Mouse (Mus musculus): ENCODE measurements around the gene Grik4.

Grik4 gene

DNA sequence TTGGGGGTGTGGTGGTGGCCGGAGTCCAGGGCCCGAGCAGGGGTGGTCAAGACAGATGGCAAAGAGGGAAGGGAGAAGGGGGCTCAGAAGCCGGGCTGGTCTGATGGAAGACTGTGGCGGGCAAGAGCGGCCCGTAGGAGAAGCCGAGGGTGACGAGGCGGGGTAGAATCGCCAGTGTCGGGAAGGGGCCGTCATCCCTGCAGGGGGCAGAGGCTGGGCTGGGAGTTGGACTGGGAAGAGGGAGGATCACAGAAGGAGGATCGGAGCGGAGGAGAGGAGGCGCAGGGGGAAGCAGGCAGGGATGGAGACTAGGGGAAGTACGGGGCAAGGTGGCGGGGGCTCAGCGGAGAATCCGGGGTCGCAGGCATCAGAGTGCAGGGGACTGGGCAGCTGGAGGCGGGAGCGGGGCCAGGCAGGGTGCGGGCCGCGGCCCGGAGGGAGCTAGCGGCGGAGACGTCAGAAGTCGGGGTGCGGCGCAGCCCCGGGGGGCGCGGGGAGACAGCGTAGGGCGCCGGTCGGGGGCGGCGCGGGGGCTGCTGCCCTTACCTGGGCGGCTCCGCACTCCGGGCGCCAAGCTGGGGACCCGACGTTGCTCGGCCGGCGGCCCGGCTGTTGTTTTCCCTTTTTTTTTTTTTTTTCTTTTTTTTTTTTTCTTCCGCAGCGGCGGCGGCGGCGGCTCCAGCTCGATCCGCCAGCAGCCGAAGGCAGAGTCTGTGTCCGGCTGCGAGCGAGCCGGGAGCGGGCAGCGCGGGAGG is at the start of gene Grik4:
Gene Grik4 (minus strand): TSS at position 713 of the 755 bp plus-strand sequence.
- DNase-seq (ENCODE audit: low spot score in 2 of 2) = no peak

DNA sequence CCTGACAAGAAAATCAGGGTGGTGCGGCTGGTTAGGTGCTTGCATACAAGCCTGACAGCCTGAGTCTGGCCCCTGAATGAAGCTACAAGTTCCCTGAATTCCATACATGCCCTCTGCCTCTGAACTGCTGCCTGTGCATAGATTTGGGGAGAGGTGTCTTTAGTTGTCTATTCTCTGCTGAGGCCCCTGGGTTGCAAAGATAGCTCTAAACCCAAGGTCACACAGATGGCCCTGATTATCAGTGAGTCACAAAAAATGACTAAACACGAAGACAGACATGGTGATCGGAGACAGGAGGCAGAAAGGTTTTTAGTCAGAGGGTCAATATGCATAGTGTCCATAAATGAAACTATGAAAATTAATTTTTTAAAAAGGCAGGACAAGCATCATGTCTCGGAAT is 49.4 kb upstream of the Grik4 start:
- DNase-seq (ENCODE audit: low spot score in 2 of 2) = no peak

DNA sequence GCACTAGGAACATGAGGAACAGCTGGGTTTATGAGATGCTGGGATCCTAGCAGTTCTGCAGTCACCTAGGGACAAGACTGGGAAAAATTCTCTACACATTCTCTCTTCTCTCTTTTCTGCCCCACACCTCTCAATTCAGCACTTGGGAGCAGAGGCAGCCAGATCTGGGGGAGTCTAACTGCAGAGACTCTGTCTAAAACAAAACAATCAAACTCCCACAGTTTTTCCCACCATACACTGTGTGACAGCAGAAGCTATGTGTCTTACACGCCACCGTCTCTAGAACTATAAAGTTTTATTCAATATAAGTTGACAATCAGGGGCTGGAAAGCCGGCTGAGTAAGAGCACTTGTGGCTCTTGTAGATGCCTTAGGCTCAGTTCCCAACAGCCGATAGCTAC is 43.7 kb upstream of the Grik4 start:
- DNase-seq (ENCODE audit: low spot score in 2 of 2) = peak; percentile 30

DNA sequence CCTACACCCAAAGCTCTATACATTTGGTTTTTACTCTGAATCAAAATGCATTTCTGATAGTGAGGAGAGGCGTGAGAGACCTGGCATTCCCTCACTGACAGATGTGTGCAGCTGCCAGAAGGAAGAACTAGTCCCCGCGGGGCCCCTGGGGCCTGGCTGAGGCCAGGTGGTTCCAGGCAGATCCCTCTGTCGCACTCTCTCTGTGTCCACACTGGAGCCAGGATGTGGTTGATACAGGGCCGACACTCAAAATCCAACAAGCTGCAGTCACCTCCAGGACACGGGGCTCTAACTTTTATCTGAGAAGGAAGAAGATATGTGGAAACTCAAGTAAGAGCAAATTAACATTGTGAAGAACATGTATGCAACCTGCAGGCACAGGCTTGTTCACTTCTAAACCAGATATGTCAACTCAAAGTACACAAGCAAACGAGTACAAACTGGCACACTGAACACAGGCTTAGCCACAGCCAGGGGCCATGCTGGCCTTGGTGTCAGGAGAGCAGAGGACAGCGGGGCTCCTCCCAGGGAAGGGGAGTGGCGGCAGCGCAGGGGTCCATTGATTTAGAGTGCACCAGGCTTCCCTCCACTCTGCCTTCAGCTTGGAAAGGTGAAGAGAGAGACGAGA is 24.7 kb upstream of the Grik4 start:
- DNase-seq (ENCODE audit: low spot score in 2 of 2) = no peak

DNA sequence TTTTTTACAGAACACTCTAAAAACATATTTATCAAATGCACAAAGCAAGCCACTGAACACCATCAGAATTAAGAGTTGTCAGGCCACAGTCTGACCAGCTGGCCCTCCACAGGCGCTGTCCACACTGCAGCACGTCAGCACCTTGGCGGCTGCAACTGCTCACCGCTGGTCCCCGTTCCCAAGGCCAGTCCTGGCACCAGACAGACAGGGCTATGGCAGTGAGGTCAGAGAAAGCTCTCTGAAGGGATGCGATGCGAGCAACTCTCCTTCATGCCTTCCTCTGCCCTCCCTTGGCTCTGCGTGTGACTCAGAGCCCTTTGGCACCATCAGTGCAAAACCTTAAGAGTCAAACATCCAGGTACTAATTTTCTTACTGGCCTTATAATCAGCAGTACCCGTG is 23.4 kb upstream of the Grik4 start:
- no peak for DNase-seq (ENCODE audit: low spot score in 2 of 2)

DNA sequence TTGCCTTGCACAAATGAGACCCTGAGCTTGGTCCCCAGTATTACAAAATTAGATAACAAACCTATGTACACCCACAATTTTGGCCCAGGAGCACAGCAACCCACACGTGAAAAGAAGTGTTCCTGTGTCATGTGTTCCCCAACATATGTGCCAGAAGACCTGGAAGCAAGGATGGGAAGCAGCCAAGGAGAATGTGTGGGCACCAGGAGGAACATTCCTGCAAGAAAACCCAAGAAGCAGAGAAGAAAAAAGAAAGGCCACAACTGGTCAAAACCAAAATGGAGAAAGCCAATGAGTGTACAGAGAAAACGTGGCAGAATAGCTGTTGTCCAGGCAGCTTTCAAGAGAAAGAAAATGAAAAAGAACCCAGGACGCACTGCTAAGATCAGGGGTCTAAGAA is 20.5 kb upstream of the Grik4 start:
- peak in 1 of 2 experiments; percentile 65 for DNase-seq (ENCODE audit: low spot score in 2 of 2)

DNA sequence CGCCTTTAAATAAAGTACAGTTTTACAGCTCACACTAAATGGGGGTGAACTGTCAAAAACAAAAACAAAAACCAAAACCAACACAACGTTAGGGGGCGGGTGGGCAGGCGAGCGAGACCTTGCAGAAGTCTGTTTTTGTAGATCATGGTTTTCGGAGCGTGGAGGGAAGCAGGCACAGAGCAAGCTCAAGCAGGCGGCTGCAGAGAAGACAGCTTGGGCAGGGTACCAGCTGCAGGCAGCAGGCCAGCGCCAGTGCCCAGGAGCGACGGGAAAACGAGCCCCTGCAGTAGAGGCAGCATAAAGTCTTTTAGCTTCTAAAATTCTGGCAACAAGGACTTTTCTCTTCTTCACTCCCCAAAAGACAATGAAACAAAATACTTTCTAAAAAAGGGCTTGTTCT is 20.1 kb upstream of the Grik4 start:
- DNase-seq (ENCODE audit: low spot score in 2 of 2) = peak in 1 of 2 experiments; percentile 72

DNA sequence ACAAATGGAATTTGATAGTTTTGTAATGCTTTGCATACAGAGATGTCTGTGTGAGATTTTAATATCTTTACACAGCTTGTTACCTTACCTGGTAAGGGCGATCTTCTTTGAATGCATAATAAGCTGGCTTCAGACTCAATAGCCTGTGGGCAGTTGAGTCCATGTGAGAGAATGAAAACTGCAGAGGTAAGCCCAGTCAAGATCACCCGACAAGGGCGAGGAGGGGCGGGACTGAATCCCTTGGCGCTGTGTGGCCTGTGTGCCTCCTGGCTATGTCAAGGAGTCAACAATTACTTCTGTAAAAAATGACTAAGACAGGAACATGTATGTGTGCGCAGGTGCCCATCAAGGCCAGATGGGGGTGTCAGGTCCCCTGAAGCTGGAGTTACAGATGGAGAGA is 18.2 kb upstream of the Grik4 start:
- no peak for DNase-seq (ENCODE audit: low spot score in 2 of 2)

DNA sequence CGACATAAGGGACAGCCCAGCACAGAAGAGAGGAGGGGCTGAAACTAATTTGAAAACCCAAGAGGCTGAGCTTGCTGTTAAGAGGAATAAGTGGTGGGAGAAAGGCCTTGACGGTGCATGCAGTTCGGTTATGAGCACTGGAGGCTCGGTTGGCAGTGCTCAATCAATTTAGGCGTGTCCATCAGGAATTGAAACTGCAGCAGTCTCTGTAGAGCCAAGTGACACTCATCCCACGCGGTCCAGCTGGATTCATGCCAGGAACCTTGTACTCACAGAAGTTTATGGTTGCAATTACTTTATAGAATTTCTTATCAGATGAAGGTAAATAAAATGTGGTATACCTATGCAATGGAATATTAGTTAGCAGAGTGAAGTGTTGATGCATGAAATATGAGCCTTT is 14.1 kb upstream of the Grik4 start:
- DNase-seq (ENCODE audit: low spot score in 2 of 2) = no peak

DNA sequence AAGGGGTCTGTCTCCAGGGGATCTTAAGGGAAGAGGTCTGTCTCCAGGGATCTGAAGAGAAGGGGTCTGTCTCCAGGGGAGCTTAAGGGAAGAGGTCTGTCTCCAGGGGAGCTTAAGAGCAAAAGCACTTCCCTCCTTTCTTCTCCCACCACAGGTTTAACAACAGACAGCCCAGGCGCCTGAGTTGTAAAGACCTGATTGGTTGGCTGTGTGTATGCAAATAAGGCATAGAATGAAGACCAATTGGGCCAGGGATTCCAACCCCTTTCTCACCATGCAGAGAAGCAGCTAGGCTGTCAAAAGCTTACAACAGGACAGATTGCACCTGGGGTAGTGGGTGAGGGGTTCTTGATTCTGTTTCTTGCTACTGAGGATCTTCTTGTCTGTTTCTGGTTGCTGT is 4.1 kb upstream of the Grik4 start:
- DNase-seq (ENCODE audit: low spot score in 2 of 2) = no peak

DNA sequence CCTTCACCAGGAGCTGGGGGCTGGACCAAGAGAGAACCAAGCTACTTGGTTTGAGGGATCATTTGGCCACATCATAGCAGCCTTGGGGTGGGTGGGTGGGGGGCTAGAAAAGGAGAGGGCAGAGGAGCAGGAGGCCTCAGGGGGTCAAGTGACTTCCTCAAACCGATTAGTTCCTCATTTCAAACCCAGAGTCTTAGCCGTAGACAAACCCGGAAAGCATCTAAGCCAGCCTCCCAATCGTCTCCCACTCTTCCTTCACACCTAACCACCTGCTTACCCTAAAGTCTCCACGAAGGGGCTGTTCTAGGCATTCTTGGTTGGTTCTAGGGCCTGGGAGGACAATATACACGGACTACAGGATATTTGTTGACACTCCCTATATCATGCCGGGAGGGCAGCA is 881 bp upstream of the Grik4 start:
- no peak for DNase-seq (ENCODE audit: low spot score in 2 of 2)

DNA sequence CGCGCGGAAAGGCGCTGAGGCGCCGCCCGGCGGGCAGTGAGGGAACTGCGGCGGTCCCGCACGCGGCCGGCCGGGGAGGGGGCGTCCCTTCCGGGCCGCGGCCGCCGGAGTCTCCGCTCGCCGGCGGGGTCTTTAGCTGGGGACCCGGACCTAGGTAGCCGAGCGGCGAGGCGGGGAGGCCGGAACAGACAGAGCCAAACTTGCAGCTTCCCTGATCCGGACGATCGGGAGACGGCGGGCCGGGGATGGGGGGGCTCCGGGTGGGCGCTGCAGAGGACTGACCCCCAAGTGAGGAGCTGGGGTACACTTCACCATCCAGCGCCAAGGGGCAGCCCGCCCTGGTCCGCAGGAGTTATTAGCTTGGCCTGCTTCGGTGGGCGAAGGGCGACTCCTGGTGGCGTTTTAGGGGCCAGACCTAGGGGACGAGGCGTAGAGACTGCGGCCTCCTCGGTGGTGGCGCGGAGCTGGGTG is 278 bp upstream of the Grik4 start:
- peak in 1 of 2 experiments; percentile 90 for DNase-seq (ENCODE audit: low spot score in 2 of 2)

DNA sequence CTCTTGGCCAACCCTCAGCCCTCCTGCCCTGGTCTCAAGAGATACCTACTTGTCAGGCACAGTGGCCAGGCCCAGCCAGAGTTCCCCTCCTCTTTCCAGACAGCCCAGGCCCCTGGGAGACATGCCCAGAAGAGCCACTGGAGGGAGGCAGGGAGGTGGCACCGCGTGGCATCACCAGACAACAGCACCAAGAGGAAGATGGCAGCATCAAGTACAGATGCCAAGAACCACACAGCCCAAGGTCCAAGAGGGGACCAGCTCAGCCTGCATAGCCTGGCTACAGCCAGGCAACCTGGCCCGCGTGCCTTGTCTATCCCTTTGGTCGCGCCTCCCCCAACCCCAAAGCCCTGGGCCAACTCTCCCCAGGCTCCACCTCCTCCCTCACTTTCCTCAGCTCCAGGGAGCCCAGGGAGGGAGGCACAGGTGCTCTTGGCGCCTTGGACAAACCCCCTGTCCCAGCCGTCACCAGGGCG is 1.2 kb downstream of the Grik4 start:
- DNase-seq (ENCODE audit: low spot score in 2 of 2) = peak in 1 of 2 experiments; percentile 54

DNA sequence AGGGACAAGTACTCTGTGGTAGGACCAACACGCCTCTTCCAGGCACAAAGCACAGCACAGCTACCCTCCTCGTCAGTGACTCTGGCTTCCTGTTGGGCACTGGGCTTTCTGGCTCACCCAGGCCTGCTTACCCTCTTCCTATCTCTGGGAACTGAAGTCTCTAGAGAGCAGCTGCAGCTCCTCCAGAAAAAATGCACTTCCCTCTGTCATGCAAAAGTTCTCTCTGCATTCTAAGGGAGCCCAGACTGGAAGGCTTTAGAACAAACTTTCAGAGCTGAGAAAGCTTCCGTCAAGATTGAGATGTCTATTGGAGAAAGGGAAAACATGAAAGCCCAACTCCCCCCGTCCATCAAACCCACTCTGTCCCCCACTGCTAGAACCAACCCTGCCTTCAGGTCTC is 2.1 kb downstream of the Grik4 start:
- DNase-seq (ENCODE audit: low spot score in 2 of 2) = no peak

DNA sequence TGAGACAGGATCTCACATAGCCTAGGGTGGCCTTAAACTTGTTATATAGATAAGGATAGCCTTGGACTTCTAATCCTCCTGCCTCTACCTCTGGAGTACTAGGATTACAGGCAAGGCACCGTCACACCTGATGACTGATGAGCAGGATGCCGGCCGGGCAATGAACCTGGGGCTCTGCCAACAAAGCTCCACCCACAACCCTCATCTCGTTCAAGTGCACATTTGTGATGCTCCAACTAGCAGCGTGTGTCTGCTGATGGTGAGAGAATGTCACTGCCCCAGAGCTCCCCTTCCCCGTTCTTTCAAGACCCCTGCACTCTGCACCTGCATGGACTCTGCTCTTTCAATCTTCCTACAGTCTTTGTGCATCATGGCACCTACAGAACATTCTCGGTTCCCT is 12.1 kb downstream of the Grik4 start:
- DNase-seq (ENCODE audit: low spot score in 2 of 2) = no peak

DNA sequence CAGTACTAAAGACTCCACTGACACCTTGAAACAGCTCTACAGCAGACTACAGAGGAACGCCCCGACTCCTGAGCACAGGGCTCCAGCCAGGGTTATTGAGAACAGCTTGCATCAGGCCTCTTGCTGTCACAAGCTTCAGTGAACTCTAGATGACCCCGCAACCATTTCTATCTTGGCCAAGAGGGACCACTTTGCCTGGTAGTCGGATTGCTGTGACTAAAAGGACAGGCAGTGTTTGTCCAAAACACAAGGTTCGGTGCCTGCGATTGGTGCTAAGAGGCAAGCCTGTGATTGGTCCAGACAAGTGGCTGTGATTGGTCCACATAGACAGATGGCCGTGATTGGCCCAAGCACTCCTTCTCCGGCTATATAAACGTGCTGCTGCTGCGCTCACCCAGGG is 16.8 kb downstream of the Grik4 start:
- no peak for DNase-seq (ENCODE audit: low spot score in 2 of 2)

DNA sequence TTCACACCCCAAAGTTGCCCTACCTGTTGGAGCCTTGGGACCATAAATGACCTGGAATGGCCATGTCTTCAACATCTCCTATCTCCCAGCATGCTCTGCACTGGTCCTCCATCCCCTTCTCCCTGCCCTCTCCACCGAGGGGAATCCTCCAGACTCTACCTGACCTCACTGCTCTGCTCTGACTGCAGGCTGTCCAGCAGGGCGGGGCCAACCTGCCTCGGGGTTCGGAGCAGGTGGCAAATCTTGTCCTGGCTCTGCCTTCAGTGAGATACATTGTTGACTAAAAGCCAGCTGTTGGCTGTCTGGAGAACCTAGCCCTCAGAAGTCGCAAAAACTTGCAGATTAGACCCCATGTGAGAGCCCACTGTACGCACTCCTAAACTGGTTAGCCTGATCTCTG is 17.7 kb downstream of the Grik4 start:
- no peak for DNase-seq (ENCODE audit: low spot score in 2 of 2)

DNA sequence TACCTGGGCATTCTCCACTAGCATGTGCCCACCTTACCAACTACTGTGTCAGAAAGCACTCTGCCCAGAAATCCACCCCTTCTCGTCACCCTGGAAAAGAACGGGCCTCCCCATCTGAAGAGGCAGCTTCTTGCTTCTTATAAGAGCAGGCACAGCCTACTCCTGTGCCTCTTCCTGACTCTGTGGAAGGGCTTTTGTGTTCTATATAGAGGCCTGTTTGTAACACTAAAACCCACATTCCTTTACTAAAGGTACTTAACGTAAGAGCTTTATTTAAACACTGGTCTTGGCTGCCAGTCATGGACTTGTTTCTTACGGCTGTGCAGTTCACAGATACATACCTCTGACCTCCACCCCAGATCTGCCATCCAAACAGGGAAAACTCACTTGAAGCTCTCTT is 22.5 kb downstream of the Grik4 start:
- no peak for DNase-seq (ENCODE audit: low spot score in 2 of 2)

DNA sequence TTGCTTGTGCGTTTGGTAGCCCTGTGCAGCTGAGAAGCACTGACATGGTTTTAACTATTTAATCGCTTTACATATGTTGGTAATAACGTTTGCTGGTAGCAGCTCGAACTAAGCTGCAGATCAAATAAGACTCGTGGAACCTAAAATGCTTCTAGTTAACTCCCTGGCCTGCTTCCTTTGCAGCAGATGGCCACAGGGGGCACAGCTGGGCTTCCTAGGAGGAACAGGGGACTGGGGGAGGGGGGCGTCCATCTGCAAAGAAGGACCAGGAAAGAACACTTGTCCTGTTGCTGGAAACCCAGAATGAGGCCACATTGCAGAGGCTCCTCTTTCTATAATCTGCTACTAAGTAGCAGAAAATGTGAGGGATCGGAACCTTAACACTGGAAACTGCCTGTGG is 24.1 kb downstream of the Grik4 start:
- no peak for DNase-seq (ENCODE audit: low spot score in 2 of 2)

DNA sequence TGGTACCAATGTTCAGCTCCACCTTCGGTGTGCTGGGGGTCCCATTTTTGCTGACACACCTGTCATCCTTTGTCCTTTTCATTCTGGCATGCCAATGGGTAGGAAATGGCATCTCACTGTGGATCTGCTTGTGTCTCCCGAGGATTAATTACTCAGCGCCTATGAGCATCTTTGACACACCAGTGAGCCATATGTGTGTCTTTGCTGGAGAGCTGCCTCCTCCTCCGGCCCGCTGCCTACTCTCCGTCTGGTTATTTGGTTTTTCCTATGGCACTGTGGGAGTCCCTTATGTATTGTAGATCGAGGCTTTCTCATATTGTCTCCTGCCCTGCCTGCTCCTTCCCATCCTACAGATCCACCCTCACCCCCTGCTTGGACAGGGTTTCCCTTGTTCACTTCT is 26.4 kb downstream of the Grik4 start:
- DNase-seq (ENCODE audit: low spot score in 2 of 2) = peak in 1 of 2 experiments; percentile 84

DNA sequence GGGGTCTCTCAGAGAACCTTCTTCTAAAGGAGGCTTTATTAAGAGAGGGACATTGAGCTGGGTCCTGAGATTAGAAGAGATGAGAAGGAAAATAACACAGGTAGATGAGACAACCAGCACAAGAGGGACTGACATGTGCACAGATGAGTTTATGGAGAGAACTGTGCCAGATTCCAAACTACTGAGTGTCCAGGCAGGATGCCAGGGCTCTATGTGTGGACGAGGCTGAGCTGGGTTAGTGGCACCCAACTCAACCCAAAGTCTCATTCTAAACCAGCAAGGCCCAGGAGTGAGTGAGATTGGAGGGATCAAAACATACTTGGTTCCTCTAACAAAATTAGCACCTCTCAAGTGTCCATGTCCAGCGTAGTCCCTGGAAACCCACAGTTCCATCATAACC is 31.1 kb downstream of the Grik4 start:
- DNase-seq (ENCODE audit: low spot score in 2 of 2) = no peak

DNA sequence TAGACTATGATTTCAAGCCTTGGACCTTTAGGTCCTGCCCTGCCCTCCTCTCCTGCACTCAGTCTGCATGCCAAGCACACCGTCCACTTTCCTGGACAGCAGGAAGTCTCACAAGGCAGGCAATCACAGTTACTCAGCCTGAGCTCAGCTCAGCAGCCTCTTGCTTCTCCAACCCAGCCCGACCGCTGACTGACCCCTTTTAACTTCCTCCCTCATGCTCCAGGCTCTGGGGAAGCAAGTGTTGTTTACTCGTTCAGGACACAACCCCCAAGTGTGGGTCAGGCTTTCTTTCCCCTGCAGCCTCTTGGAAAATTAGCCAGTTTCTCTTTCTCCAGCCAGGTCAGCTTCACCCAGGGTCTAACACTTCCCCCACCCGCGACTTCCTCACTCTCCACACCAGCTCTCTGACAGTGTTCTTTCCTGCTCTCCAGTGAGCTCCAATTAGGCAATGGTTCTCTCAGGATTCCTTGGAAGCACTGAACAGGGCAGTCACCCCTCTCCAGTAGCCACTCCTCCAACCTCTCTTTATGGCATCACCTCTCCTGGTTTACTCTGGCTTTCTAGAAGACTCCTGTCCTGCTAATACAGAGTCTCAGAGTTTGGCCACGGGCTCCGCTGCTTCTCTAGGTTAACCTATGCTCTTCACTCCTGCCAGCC is 35.5 kb downstream of the Grik4 start:
- DNase-seq (ENCODE audit: low spot score in 2 of 2) = no peak

DNA sequence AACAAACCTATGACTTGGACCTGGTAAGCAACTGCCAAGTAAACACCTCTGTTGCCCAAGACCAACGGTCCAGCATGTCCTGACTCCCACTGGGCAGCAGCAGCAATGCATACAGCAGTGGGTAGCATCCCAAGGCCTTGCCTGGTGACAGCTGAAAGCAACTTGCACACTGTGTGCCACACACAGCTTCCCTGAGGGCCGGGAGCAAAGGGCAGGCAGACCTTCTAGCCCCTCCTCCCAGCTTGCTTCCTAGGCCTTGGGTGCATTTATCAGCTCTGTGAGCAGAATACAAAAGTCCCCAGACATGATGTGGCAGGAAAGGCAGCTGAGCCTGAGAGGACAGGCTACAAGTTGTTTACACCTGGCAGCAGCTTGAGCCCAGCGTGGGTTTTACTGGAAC is 37.3 kb downstream of the Grik4 start:
- no peak for DNase-seq (ENCODE audit: low spot score in 2 of 2)
